Mouse (Mus musculus) spleen, adult 18-20 months (tissue): ENCODE measurements around the gene Setd6.

ENCODE experiments used
- DNase-seq, 2 experiments: peaks; one replicate each; pipeline ENCODE4 v3.0.0; 2022; ENCODE audit warnings: mixed read lengths in 2 of 2

Setd6 gene

DNA sequence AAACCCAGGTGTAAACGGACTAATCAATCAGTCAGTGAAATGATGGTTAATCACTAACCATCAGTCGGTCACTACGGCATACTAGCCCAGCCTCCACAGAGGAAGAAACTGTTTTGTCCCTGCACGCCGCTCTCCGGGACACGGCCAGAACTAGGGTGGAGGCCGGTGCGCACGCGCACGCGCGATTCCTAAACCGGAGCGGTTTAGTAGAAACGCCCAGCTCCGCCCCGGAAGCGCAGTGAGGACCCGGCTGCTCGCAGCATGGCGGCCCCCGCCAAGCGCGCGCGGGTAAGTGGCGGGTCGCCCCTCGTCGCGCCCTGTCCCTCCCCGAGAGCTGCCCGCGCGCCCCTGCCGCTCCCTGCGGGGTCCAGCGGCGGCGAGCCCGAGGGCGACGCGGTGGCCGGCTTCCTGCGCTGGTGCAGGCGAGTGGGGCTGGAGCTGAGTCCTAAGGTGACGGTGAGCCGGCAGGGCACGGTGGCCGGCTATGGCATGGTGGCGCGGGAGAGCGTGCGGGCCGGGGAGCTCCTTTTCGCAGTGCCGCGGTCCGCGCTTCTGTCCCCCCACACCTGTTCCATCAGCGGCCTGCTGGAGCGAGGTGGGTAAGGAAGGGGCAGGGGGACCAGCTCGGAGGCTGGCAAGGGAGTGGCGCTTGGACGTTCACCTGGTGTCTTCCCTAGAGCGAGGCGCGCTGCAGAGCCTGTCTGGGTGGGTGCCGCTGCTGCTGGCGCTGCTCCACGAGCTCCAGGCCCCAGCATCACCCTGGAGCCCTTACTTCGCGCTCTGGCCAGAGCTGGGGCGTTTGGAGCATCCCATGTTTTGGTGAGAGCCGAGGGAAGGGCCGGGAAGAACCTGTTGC lies at the start of gene Setd6:
Gene Setd6, plus strand, starts transcription at position 206 of the 856 bp plus-strand sequence.
- peak; percentile 74 to 81 for DNase-seq

DNA sequence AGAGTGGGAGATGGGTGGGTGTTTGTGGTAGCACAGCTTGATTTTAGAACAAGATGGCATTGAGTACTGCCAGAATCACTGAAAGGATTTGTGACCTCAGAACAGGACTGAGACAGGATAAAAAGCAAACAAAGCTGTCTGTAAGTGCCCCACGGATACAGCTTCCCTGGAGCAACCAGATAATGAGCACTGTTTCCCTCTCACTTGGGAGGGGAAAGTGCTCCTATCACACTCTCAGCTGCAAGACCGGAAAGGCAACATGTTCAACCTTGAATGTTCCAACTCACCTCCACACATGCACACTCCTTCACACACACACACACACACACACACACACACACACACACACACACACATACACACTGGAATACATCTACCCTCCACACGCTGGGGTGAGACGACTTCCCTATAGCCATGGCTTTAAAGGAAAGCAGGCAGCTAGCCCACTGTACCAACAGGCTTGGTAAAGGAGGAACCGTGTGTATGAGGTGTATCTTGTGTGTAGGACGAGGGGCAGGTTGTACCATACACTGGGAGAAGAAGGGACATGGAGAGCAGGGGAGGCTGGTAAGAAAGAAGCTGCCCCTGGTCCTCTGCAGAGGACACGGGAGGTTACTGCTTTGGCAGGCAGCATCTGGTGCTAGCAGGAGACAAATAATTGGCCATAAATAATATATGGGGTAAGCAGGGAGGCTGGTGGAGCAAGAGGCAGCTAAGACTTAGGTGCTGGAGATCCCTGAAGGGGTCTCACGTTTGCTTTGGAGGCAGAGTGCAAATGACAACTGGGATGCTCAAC lies 47.3 kb upstream of the Setd6 start:
- DNase-seq: no peak

DNA sequence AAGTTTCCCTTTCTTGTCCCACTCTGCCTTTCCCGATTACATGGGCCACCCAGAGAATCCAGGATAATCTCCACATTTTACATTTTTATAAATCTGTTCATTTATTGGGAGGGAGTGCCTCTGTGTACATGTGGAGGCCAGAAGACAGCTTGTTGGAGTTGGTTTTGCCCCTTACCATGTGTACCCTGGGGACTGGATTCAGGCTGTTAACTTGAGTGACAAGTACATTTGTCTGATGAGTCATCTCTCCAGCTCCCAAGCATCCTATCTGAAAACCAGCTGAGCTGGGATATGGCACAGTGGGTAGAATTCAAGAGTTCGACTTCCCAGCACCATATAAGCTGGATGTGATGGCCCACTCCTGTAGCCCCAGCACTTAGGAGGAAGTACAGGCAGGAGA lies 45.7 kb upstream of the Setd6 start:
- DNase-seq: no peak

DNA sequence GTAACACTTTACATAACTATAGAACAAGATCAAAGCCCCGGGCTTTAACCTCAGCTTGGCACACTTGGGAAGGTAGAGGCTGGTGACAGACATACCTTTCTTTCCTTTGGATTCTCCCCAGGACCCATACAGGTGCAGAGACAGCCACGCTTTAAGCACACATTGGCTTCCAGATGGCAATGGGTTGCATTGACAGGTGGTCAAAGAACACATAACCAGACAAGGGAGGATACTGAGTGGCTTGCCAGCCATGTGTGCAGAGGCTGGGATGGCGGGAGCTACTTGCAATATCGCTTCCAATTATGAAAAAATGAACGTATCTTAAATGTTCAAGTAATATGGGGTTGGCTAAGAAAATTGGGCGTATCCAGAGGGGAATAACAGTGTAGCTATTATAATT lies 43.8 kb upstream of the Setd6 start:
- no peak for DNase-seq

DNA sequence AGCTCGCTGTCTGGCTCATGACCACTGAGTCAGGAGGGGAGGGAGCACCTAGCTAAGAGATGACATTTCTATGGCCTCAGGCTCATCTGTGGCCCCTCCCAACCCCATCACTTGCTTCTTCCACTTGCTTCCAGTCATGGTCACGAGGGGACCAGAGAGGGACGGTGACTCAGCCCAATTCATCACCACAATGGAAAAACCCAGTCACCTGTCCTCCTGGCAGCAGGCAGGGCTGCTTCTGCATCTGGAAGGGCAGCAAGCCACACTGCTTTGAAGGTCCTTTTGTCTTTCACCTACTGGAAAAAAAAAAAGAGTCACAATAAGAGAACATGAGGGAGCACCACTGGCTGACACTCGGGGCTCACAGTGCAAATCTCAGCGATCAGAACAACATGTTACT lies 42.9 kb upstream of the Setd6 start:
- DNase-seq: no peak

DNA sequence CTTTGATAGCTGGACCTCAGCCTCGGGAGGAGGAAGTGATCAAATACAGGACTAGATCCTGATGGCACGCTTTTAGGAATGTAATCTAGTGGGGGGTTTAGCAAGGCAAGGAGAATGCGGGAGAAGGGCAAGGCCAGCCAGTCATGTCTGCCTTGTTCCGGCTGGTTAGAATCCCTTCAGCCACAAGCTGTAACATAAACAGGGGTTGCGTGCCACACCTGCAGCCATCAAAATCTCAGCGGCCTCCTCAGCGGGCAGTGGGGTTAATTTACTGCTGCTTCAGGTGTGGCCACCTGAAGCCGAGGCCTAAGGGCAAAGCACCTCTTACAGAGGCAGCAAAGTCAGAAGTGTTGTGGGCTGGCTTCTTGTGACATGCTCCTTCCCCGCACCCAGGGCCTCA lies 39.0 kb upstream of the Setd6 start, which contains the start of gene Ndrg4:
Gene Ndrg4, plus strand, starts transcription at position 350 of the 400 bp plus-strand sequence.
- DNase-seq: no peak

DNA sequence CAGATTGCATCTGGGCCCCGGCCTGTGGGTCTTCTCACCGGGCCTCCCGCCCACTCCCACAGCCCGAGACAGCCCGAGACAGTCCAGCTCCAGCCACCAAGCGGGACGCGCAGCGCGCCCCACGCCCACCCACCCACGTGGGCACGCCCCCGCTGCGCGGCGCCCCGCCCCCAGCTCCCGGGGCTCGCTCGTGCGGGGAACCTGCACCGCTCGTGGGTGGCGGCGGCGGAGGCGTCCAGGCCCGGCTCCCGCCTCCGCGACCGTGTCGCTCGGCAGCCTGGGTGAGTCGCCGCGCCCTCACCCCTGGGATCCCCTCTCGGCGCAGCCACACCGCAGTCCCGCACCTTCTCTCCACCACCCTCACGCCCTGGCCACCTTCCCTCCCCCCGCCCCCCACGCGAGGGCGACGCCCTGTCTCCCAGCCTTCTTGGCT lies 38.1 kb upstream of the Setd6 start:
- DNase-seq: no peak

DNA sequence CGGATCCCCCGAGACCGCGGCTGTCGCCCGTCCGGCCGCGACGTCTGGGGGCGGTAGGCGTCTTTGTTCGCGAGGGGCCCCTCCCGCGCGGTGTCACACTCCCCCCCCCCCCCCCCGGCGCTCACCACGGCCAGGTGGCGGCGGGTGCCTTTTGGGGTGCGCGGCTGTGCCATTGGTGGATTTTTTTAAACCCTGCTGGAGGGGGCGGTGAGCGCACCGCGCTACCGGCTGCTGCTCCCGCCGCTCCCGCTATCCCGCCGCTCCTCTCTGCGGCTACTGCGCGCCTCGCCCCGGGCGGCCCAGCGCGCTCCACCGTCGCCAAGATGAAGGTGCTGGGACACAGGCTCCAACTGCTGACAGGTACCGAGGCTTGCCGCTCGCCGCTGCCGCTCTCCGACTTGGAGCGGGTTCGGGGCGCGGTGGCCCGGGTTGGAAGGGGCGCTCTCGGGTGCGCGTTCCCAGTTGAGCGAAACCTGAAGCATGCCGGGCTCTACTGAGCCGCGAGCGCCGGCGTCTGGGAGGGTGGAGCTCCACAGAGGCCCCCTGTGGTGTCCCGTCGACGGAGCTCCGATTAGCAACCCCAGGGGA lies 37.6 kb upstream of the Setd6 start:
- DNase-seq: no peak

DNA sequence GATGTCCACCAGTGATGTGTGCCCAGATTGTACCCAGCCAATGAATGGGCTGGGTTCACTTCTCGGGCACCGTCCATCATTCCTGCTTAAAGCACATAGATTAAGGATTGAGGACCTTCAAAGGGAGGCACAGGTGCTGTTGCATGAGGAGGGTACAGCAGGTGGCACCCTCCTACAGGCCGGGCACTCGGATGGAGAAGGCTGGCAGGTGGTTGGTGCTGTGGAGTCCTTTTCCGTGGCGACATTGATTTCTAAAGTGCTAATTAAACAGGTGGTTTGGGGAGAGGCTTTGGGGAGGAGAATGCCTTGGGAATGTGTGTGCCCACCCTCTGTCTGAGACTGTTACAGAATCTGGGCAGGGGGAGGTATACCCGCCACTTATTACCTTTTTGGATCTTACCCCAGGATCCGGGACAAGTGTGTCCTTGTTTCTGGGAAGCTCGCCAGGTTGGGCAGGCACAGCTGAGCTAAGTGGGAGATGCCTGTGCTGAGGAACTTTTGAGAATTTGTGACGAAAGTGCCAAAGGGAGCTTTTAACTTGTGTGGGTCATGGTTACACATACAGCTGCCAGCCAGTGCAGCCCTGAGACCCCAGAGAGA lies 27.5 kb upstream of the Setd6 start:
- DNase-seq: no peak

DNA sequence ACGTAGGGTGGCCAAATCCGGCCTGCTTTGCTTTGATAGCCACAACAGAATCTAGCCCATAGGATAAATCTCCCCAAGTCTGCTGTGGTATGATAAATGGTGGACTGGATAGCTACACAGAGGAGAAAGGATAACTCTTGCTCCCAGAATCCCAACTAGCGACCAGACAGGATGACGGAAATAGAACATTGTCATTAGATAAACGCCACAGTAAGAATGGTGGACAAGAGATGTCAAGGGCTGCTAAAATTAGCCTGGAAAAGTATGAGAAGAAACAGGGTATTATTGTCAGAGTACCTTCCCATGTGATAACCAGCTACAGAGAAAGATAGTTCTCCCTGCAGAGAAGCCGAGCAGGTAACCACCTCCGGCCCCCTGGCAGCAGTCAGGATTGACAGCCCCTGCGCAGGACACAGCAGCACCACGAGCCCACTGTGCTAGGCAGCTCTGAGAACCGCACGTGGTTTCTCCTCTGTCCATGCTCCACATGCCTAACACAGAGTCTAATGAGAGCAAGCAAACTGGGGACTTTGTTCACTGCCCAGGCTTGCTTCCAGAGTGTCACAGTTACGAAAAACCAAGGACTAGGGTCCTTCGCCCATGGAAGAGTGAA lies 24.6 kb upstream of the Setd6 start:
- no peak for DNase-seq

DNA sequence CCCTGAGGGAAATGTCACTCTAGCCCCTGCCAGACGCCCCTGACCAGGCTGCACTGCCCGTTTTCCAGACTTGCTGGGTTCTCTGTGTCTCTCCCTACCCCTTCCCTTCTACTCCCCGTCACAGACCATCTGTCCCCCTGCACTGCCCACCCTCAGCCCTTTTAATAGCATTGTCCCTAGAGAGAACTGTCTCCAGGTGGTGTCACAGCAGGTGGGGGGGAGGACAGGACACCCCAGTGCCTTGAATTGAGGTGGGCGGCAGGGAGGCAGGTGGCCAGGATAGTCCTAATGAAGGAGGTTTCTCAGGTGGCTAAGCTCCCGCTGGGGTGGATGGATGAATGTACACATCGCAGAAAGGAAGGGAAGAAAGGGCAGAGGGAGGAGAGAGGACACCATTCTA lies 21.1 kb upstream of the Setd6 start:
- DNase-seq: no peak

DNA sequence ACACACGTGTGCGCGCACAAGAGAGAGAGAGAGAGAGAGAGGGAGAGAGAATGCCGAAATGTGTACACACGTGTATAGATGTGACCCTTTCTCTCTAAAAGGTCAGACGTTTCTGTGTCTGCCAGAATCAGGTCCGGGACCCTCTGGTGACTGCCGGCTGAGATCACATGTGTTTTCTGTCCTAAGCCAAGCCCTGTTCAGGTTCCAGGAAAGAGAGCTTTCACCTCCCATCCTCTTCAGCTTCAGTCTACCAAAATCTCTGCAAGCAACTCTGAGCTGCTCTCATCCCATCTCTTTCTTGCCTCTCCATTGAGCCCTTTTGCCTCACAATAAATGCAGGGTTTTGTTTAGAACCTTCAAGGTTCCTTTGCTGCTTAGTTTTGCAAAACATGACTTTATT lies 19.0 kb upstream of the Setd6 start:
- DNase-seq: no peak

DNA sequence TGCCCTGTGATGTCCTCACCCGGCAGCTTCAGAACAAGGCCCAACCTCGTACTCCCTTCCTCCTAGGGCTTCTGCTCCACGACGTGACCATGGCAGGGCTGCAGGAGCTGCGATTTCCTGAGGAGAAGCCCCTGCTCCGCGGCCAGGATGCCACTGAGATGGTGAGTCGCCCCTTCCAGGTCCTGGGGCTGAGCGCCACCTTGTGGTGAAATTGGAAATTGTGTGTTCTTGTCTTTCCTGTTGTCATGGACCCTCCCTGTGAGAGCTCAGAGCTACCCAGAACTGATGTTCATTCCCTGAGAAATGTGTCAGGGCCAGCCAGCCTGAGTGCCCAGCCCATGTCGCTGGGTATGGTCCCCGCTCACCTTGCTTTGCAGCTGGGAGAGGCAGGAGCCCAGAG lies 18.6 kb upstream of the Setd6 start:
- peak in 1 of 2 experiments; percentile 67 for DNase-seq

DNA sequence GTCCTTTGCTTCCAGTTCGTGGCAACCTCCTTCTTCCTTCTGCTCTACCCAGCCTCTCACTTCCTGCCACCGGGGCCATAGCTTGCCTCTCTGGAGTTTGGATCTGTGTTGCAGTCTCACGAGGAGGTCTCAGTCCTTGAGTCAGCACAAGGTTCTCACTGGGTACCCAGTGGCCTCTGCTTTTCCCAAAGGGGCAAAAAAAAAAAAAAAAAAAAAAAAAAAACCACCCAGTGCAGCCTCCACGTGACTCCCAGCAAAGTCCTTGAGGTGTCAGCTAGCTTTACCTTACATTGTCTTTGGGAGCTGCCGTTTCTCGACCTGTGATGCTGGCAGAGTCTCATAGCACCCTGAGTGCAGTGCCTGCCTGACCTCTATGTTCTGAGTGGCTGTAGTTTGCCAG lies 17.5 kb upstream of the Setd6 start:
- no peak for DNase-seq

DNA sequence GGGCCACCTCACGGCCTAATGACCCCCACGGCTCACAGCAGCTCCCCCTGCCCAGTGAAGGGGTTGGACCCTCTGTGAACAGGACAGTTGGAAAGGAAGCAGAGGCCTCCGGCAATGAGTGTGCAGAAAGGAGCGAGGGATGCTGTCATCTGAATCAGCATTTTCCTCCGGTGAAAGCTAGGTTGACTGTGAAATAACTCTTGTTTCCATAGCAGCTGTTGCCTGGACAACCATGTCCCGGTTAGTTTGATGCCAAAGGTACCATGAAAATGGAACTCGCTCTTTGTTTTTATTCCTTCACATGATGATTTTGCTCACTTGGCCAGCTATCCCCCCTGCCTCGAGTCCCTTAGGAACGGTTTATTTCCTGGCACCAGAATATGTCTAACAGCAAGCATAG lies 15.4 kb upstream of the Setd6 start:
- DNase-seq: no peak

DNA sequence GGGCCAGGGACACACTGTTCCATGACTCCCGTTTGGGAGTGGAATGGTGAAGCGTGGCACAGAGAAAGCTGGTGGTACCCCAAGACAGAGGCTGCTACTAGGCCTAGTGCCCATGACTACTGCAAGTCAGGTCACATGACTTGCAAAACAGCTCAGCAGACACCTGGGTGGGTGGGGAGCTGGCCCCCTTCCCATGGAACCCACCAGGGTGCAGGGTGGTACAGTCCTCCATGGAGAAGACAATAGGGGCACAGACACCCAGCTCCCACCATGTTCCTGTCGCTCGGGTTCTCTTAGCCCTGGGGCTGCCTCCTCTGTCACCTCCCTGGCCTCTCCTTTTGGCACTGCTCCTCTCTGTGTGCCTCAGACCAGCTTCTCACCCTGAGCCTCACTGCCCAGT lies 13.9 kb upstream of the Setd6 start:
- DNase-seq: no peak

DNA sequence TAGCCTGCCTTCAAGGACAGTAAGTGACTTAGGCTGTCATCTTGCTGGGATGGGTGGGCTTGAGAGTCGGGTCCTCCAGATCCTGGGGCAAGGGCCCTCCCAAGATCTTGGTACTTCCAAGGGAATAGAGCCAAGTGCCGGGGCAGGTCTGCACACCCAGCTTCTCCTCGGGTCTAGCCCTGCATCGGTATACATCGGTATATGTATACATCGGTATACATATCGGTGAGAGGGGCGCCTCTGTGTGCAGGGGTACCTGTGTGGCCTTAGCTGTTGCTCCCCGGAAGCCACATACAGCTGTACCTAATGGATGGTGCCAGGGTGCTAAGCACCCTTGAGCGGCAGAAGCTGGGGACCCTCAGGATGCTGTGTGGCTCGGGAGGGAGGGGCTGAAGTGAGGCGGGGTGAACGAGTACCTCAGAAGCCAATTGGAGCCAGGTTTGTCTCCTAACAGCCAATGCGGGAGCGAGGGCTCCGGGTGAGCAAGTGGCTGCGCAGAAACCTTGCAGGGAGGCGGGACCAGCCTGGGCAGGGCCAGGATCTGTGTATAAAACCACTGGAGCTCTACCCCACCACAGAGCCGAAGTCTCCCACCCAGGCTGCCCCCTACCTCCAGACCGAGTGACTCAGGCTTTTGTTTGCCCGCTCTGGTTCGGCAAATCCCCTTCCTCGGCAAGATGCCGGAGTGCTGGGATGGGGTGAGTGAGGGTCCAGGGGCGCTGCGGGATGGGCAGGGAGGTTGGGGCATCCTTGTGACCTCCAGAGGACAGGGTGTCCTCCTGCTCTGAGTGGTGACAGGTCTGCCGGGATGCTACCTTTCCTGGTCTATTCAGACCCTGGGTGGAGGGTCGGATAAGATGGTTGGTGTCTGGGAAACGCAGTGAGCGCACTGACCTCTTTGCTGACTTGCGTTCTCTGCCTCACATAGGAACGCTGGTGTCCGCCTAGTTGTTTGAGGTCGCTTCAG lies 12.9 kb upstream of the Setd6 start:
- peak; percentile 28 to 41 for DNase-seq

DNA sequence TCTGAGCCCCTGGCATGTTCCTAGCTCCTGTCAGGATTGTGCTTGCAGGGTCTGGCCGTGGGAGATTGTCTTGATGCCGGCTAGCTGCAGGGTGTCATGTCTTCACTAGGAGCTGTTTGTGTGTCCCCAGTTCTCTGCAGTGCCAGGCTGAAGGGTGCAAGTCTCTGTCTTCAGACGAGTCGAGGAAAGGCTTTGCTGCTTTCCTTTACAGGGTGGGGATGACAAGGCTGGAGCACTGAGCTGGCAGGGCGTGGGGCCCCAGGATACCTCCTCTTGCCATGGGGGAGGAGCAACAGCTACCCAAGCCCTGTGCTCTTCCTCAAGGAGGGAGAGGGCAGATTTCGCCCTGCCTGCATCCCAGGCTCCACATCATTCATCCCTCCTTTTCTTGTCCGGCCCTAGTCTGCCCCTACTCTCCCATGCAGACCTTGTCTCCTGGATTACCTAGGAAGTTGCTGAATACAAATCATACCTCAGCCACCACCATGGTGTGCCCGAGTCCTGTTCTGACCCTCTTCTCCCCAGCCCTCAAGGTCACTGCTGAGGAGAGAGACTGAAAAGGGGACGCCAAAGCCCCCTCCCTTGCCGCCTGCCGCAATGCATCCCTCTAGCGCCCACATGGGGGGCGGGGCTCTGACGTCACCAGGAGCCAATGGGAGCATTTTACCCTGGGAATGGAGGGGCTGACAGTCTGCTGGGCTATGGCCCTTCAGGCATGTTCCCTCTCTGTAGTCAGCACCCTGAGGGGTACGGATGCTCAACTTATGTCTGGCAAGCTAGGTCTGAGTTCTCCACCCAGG lies 12.0 kb upstream of the Setd6 start:
- DNase-seq: no peak

DNA sequence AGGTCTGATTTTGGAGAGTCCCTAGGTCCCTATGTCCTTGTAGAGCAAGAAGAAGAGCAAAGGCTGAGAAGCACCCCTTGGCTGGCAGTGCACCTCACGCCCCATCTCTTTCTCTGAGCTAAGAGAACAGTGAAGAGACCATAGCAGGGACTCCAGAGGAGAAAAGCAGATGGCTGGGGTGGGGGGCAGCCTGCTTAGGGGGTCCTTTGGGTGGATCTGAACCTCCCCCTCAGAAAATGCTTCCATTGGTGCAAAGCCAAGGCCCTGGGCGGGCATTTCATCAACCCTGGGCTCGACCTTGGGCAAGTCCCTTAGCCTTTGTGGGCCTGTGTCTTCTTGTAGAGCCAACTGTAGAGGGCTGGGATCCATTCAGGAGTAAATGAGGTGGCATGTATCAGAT lies 11.1 kb upstream of the Setd6 start:
- DNase-seq: no peak

DNA sequence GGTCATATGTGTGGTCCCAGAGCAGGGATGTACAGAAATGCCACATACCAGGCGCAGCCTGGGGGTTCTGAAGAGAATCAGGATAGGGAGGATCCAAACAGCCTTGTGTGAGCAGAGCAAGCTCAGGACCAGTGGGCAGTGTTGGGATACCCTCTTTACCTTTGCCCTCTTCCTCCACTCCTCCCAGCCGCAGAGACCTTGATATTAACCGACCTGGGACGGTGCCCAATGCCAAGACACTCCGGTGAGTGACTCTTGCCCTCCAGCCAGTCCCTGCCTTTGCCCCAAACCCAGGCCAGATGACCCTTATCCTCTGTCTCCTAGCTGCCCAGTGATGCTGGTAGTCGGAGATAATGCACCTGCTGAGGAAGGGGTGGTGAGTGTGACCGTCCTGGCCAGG lies 6.1 kb upstream of the Setd6 start:
- DNase-seq: no peak

DNA sequence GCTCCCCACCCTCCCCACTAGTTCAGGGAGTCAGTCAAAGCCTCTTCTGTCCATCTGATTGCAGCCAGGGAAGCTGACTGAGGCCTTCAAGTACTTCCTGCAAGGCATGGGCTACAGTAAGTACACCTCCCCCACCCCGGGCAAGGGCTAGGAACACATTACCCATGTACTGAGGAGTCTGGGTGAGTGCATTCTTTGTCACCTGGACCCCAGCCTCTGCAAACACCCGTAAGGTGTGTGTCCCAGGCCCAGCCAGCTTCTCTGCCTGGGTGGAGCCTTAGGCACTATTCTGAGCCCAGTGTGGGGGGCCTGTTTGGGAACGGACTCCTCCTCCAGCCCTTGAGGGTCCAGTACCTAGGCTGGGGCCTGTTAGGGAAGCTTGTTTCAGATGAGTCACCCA lies 4.7 kb upstream of the Setd6 start:
- DNase-seq: no peak
